Mouse (Mus musculus) adrenal gland, adult (tissue): ENCODE data around the gene Xaf1.
"Not testable (repeated sequence)": the region's sequence is repeated elsewhere in the genome, so short reads cannot be mapped to it uniquely, and the experiment has no call there.

Experiments used
- DNase-seq, 2 experiments: peaks; one replicate each; pipeline ENCODE4 v3.0.0; 2022 to 2023; ENCODE audit warnings: low spot score in 1 of 2; ENCODE audit not compliant: inconsistent age in 2 of 2

The Xaf1 gene

DNA sequence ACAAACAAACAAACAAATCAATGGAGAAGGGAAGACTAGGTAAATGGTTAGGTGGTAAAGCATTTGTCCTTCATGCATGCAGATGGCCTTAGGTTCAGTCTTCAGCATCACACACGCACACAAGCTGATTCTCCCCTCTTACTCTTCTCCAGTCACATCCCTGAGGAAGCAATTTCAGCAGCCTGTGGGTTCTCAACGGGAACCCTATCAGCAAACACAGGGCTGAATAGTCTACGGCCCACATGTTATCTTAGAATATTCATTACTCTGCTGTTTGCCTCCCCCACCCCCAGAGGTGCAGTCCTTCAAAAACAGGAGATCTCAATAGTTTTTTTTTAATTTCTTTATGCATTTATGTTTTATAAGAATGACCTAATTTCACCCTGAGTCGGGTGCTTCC, 9.1 kb downstream of the Xaf1 start:
- no peak for DNase-seq

DNA sequence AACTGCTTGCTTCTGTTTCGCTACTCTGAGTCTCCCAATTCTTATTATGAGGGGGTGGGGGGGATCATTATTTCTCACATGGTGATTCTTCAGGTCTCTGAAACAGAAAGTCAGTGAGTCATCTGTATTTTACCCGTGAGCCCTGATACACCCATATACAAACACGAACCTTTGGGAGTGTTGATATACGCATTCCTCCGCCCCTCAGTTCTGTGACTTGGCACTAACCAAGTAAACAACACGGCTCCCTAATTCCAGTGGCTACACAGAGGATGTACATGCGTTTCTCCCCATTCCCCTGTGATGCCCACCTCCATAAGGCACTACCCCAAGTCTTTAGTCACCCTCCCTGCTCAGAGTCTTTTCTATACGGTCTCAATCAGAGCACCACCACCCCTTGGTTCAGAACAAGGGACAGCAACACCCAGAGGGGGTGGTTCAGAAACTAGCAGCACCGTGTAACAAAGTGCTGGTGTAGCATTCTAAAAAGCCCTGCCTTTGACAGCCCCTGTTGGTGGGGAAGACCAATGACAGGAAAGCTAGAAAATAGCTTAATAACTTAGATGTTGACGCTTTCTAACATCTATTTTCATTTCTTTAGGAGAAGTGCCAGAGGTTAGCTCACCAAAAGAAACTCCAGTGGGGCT, 10.0 kb downstream of the Xaf1 start:
- no peak for DNase-seq

DNA sequence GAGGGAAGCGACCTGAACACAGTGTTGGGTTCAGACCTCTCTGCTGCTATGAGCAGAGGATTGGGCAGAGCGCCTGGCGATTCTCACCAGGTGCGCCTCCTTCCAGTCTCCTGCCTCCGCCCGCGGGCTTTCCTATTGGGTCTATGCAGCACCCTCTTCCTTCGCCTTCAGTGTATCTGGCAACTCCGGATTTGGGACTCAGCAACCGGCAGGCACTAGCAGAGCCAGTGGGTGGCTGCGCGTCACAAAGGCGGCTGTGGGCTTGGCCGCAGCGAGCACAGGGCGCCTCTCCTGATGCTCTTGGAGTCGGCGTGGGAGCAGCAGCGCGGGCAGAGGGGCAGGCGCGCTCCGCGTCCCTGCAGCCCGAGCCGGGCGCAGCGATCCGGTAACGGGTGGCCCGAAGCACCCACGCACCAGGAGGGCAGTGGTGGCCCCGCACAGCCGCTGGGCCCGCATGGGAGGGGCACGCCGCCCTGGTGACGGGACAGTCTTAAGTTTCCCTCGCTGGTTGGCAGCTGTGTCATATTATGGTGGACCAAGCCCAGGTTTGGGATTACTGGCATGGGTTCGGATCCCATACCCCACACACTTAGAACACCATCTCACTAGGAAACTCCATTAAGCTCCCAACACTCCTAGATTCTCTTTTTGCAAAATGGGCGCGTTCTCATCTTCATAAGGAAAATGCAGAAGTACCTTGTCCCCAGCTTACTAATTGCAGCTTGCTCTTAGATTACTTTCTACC, 12.9 kb downstream of the Xaf1 start, which contains the start of gene Fbxo39:
TSS of gene Fbxo39 (plus strand) at position 294 of the 745 bp plus-strand sequence.
- no peak for DNase-seq

GRCm38 (mm10) chr11:72318026-72318425, 16.6 kb downstream of the Xaf1 start:
- DNase-seq = no peak

DNA sequence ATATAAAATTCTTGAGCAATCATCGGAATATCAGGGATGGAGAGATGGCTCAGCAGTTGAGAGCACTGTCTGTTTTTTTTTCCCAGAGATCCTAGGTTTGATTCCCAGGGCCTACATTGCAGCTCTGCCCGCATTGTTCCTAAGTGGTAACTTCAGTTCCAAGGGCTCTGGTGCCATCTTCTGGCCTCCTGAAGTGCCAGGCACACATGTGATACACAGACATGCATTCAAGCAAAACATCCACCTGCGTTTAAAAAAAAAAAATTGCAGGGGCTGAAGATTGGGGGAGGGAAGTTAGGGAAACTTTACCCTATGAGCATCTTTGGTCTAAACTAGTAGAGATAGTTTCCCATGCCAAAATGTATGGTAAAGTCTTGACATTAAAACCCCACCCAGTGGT, 23.0 kb downstream of the Xaf1 start:
- DNase-seq = no peak

GRCm38 (mm10) chr11:72325701-72326100, 24.3 kb downstream of the Xaf1 start:
- DNase-seq = no peak

- no peak for DNase-seq
Measured at GRCm38 (mm10) chr11:72332951-72333667, 31.7 kb downstream of the Xaf1 start.

DNA sequence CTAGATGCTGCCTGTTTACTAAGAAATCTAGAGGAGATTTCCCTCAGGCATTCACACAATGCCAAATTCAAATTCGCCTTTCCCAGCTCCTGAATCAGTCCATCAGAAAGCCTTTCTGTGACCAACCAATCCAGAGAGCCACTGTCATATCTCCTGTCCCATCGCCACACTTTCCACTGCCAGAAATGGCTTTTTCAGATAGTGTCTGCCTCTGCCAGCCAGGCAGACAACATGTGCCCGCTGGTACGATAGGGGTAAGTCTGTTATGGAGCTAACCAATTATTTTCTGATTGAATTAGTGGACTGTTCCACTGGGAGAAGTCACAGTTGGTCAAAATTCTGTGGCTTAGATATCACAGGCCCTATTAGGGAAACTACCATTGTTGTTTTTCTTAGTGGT, 33.2 kb downstream of the Xaf1 start:
- DNase-seq = no peak

GRCm38 (mm10) chr11:72336726-72337125, 35.3 kb downstream of the Xaf1 start:
- DNase-seq = no peak

- no peak for DNase-seq
Measured at GRCm38 (mm10) chr11:72338437-72338871, 37.0 kb downstream of the Xaf1 start.

DNA sequence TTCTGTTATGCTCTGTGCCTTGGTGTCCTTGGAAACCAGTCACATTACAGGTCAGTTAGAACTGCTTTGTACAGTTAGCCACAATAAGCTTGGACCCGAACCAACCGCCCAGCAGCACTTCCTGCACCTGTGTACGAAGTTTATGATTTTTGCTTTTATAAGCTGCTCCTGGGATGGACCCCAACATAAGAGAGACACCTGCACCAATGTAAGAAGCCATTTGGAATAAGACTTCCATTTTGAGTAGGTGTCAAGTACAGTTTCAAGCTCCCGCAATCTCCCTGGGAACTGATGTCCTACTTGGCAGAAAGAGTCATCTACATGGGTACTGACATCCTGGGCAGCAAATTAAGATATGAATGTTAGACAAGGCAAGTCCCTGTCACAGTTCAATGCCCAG, 38.3 kb downstream of the Xaf1 start:
- DNase-seq = no peak

- DNase-seq = peak; percentile 51 to 87
Measured at GRCm38 (mm10) chr11:72342549-72343237, 41.3 kb downstream of the Xaf1 start.

- not testable (repeated sequence) for DNase-seq
Measured at GRCm38 (mm10) chr11:72343238-72343625, 41.8 kb downstream of the Xaf1 start.

- DNase-seq = peak; percentile 33 to 78
Measured at GRCm38 (mm10) chr11:72343904-72344303, 42.5 kb downstream of the Xaf1 start.

- no peak for DNase-seq
Measured at GRCm38 (mm10) chr11:72344486-72344885, 43.1 kb downstream of the Xaf1 start.

GRCm38 (mm10) chr11:72348563-72348962, 47.1 kb downstream of the Xaf1 start:
- no peak for DNase-seq

DNA sequence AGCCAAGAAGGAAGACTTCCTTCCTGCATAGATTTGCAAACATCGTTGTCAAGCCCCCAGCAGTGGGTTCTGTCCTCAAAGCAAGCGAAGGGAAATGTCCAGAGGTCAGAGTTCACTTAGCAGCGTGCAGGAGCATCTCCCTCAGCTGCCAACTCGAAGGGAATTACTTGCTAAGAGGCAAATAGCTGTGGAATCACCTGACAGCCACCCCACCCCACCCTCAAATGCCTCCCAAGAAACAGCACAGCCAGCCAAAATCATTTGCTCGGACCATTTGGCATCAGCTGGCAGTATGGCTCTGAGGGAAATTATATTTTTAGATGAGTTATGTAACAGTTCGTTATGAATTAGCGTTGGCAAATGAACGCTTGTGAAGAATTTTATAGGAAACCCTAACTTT, 47.6 kb downstream of the Xaf1 start:
- DNase-seq = no peak

GRCm38 (mm10) chr11:72349652-72350051, 48.2 kb downstream of the Xaf1 start:
- no peak for DNase-seq

GRCm38 (mm10) chr11:72352272-72352671, 50.8 kb downstream of the Xaf1 start:
- DNase-seq = no peak

GRCm38 (mm10) chr11:72353186-72353585, 51.8 kb downstream of the Xaf1 start:
- DNase-seq = no peak

- peak; percentile 52 to 89 for DNase-seq
Measured at GRCm38 (mm10) chr11:72354971-72355728, 53.7 kb downstream of the Xaf1 start.
